Mouse (Mus musculus): ENCODE data around the gene Abhd17b.

Abhd17b gene

DNA sequence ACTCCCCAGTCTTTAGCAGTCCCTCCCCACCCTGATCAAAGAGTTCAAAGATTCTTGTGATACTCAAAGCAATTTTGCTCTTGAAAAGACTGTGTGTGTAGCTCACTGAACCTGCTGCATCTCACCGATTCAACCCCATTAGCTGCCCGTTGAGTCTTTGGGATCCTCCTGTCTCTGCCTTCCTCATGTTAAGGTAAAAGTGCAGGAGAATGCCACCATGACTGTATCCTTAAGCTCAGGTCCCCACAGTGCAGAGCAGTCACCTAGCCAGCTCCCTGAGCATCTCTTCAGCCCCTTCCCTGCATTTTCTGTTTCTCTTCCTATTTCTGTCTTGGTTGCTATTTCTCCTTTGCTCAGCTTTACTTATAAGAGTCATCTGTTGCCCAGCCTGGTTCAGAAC lies 80.2 kb downstream of the Abhd17b start:
- DNase-seq = no peak

DNA sequence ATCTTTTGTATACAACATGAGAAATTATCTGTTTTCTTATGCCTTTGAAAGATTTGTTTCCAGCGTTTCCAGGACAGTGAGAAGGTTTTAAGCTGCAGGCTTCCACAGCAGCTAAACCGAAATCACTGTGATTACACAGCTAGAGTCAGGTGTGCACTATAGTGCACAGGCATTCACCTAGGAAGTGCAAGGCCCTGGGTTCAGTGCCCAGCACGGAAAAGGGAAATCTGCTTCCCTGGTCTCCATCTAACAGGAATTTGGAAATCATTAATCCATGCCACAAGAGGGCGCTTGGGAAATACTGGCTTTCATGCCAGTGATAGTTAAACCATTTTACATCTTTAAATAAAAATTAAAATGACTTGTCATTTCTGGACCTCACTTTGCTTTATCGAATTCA lies 81.1 kb downstream of the Abhd17b start:
- peak; percentile 68 for DNase-seq

Measured in lung, postnatal 14 days (tissue).